Mouse (Mus musculus) frontal cortex, adult (tissue): ENCODE measurements around the gene Rab31.

Experiments
- ATAC-seq: cut with Nextera tagmentation; 2 replicates; pipeline ENCODE4 v1.9.2; 2017; ENCODE audit warnings: mild to moderate bottlenecking, moderate library complexity, mixed read lengths; ENCODE audit not compliant: low TSS enrichment

Rab31 gene

DNA sequence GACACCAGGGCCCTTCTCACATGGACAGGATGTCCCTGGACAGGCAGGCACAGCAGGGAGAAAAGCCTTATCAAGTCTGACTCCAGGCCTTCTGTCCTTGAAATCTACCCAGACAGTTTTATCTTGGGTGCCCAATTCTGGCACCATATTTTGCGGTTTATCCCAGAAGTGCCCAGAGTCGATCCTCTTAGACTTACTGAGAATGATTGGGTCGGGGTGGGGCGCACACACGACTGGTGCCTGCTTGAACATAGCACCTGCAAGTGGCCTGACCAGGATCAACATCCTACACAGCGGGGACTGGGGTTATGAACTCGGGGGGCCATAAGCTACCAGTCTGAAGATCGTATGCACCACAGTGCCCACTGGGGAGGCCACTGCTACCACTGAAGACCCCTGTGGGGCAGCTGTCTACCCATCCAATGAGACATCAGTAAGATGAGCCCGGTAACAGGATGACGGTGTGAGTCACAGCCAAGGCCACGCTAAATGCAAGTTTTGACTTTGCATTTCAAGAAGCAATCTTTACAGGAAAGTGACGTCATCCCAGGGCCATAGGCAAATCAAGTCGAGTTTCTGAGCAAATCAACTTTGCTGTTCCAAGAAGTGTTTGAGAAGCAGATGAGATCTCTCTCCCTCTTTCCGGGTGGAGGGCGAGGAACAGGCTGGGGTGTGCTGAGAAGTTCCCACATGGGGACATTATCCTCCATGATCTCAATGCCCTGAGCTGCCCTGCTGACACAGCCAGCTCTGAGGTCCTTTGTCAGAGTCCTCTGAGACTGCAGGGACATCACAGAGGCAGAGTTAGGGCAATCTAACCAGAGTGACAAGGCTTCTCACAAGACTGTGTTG lies 32.5 kb downstream of the Rab31 start:
- ATAC-seq, result no peak

DNA sequence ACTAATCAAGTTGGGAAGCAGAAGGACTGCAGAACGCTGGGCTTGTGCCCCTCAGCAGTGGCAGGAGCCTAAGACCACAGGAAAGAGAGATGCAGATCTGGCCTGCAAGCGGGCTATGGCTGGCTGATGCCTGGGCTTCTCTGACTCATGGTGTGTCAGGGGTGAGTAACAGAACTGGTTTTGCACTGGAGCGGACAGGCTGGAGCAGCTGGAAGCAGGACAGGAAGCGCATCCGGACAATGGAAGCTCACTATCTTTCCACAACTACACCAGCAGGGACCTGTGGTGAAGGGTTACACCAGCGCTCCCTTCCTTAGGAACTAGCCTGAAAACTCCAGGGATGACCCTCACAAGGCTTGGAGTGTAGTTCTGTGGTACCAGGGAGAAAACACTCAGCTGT lies 34.9 kb downstream of the Rab31 start:
- no peak for ATAC-seq

DNA sequence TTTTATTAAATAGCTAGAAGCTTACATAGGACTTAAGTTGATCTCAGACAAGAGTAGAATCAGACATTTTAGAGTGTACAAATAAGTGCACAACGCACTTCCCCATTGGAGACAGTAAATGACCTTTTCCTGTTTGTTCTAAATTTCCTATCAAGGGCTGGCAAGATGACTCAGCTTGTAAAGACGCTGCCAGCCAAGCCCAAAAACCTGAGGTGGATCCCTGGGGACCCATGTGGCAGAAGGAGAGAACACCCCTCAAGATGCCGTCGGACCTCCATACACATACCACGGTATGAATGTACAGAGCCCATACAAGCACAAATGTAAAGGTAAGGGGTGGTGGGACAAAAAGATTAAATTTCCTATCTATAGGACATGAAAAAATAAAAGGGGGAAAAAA lies 35.4 kb downstream of the Rab31 start:
- no peak for ATAC-seq

- ATAC-seq, result no peak
Measured at GRCm38 (mm10) chr17:65735088-65735487, 37.5 kb downstream of the Rab31 start.

DNA sequence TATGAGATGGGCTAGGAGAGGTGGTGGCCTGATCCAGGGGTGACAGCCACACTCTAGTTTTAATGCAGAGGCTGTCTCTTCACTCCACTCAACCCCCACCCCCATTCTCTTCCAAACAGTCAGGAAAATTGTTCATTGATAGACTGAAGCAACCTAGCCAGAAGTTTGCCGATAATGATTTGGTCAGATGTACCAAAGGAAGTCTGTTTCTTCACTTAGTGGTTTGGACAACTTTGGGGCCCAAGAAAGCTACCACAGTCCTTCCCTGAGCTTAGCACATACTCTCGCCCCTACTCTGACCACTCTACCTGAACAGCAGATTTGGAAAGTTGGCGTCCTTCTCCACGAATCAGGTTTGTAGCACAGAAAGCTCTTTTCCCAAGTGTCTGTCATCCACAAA lies 39.9 kb downstream of the Rab31 start:
- ATAC-seq, result no peak

- no peak for ATAC-seq
Measured at GRCm38 (mm10) chr17:65731710-65732109, 40.8 kb downstream of the Rab31 start.

DNA sequence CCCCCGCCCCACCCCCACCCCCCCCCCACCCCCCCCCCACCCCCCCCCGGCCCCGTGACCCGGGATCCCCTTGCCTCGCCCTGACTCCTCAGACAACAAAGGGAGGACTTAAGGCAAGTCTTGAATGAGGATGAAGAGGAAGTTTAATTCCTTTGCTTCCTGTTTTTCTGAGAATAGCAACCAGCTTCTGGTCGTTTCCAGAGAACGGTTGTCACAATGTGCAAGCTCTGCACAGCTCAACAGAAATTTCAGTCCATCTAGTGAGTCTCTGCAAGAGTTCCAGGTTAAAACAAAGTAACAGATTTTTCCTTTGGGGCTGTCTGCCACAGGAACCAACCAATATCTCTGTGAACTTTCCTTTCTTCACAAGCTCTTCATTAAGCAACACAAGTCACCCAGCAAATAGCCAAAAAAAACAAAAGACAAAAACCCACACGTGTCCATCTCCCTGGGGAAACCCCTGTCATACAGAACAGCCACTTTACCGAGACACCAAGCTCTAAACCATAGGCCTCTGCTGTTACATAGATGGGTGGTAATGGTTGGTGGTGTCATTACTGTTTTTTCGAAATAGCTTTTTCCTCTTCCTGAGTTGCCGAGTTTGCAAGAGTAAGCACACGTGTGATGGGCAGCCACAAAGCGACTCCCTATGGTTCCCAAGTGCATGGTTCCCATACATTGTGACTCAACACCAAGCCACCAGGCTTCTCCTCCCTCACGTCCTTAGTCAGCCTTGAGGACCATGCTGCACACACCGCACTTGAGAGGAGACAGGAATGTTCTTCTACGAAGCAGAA lies 42.4 kb downstream of the Rab31 start:
- ATAC-seq, result 0 out of 2 replicates have a peak, but pooled peaks have one; percentile 25

DNA sequence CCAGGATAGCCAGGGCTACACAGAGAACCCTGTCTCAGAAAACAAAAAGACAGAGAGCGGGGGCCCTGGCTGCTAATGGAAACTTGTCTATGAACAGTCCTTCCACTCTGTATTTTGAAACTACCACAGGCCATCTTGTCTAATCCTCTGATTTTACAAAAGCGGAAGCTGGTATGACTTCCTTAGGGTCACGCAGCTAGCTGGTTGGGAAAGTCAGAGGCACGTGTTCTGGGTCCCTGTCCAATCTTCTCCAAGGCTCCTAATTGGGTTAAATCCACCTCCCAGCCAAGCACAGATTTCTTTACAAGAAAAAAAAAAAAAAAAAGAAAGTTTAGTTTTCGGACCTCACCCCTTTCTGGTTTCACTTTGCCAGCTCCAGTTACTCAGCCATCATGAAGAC lies 45.8 kb downstream of the Rab31 start:
- ATAC-seq, result no peak

DNA sequence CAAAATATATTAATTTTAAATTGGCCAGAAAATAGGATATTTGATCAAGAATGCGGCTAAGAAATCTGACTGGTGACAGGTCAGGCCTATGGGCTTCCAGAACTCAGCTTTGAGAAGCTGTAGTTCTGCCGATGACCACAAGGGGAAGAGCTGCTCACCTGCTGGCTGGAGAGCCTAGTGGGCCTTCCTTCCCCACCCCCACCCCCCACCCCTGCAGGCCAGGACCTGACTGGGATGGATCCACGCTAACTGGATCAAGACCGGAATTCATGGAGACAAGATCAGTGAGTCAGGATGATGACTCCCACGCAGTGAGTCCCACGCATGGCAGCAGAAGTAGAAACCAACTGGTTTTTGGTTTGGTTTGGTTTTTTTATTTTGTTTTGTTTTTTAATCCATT lies 46.3 kb downstream of the Rab31 start:
- peak; percentile 13; the same call in 1 of the 2 replicates for ATAC-seq

GRCm38 (mm10) chr17:65725814-65726213 lies 46.7 kb downstream of the Rab31 start:
- no peak for ATAC-seq

DNA sequence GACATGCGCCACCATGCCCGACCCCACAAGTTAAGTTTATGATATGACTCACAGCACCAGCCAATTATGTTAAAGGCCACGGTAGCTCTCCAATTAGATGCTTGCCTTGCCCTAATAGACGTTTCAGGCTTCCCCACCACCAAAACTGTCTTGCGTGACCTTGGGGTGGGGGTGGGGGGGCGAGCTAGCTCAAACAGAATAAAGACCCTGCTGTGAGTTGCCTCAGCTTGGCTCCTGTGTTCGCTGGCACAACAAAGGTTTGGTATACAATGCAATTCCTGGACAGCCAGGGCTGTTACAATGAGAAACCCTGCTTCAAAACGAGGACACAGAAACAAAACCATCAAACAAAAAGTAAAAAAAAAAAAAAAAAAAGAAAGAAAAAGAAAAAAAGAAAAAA lies 47.2 kb downstream of the Rab31 start:
- ATAC-seq, result no peak

DNA sequence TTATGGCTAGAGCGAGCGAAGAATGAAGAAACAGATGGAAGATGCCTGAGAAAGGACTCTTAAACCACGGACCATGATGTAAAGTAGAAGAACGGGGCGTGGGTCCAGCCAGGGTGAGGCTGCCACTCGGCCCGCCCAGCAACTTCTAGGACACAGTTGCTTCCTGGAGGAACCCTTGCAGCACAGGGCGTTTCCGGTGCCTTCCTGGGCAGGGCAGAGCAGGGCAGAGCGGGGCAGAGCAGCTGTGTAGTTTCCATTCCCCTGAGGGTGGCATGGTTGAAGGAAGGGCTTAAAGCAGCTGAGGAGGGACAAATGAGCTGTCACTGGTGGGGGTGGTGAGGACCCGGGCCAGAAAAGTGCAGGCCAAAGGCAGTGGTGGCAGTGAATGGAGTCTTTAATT lies 48.3 kb downstream of the Rab31 start:
- peak; percentile 14; the same call in 1 of the 2 replicates for ATAC-seq

GRCm38 (mm10) chr17:65723633-65724032 lies 48.9 kb downstream of the Rab31 start:
- ATAC-seq, result no peak

GRCm38 (mm10) chr17:65721330-65721729 lies 51.2 kb downstream of the Rab31 start:
- no peak for ATAC-seq

DNA sequence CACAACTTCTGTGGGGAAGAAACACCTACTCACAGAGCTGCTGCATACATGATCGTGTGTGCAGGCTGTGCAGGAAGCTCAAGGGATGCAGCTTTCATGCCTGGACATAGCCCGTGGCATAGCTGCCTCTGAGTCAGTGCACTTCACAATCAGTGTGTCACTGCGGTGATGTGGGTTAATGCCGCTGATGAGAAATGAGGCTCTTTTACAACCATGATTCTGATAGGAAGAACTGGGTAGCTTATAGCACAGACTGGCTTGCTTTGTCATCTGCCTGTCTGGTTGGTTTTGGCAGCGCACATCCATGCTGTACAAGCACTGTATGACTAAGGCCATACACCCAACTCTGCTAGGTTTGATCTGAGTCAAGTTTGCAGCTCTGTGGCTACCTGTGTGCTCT lies 52.7 kb downstream of the Rab31 start:
- no peak for ATAC-seq

GRCm38 (mm10) chr17:65718578-65718977 lies 54.0 kb downstream of the Rab31 start:
- no peak for ATAC-seq

DNA sequence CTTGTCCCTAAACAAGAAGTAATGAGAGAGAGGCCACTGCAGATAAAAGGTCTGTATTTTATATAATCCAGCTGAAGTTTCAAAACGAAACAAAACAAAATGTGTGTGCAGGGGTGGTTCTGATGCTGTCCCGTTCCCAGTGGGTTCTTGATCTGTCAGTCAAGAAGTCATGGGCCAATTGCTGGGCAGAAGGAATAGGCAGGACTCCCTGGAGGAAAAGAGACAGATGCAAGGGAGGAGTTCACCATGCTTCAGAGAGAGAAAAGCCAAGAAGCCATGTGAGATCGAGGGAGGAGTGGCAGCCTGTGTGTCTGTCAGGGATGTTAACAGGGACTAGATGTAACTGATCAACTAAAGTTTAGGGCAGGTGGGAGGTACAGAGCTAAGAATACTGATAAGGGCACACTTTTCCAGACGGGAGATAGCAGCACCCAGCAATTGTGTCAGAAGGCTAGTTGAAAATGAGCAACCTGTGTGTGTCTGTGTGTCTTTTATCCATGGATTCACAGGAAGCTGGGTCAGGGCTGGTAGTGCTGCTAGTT lies 54.8 kb downstream of the Rab31 start:
- no peak for ATAC-seq

- 0 out of 2 replicates have a peak, but pooled peaks have one; percentile 12 for ATAC-seq
Measured at GRCm38 (mm10) chr17:65714060-65714459, 58.5 kb downstream of the Rab31 start.

DNA sequence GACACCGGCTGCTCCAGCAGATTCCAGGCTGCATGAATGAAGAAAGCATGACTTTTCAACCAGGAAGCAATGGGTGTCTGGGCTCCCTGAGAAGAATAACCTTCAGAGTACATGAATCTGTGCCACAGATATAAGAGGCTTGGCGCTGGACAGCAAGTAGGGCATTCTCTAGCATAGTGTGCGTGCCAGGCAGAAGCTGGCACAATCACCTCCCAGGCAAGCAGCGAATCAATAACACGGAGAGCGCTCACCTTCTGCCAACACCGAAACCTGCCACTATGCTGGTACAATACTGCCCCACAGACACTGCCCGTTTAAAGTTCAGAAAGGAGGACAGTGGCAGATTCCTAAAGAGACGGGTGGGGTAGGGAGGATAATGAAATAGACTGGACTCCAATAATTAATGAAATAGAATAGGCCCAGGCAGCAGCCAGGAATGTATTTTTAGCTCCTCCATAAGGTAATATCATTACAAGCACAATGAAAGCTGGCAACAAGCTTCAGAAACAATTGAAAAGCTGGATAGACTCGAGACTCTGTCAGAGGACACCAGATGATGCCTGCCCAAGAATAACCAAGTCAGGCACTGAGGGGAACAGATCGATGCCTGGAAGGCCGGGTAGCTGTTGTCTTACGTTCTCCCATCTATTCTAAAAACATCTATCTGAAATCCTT lies 59.6 kb downstream of the Rab31 start:
- no peak for ATAC-seq

DNA sequence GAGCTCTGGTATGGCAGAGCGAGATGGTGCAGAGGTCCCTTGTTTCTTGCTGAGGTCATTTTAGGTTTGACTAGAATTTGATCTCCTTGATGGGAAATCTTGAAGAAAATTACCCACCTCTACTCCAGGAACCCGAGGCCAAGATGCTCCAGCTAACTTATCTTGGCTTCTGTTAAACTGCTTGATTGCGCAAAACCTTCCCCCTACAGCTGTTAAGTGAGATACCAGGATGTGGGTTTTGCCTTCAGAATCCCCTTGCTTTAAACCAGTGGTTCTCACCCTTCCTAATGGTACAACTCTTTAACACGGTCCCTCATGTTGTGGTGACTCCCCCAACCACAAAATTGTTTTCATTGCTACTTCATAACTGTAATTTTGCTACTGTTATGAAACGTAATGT lies 60.8 kb downstream of the Rab31 start:
- ATAC-seq, result no peak

- no peak for ATAC-seq
Measured at GRCm38 (mm10) chr17:65710576-65710975, 62.0 kb downstream of the Rab31 start.

- peak; percentile 75 for ATAC-seq
Measured at GRCm38 (mm10) chr17:65706220-65706619, 66.3 kb downstream of the Rab31 start.
